Mouse (Mus musculus): ENCODE data around the gene Gucy1b2.

Gucy1b2 gene

DNA sequence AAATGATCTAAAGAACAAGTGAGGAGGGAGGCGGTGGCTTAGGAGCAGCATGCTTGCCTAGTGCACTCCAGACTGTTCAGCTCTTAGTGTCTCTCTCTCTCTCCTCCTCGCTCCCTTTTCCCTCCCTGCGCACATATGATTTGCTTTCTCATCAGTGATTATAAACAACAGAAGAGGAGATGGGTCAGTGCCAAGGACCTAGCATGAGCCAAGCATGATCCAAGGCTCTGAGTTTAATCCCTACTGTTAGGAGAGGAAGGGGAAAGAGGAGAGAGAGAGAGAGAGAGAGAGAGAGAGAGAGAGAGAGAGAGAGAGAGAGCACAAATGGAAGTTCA is 8.9 kb downstream of the Gucy1b2 start:
- in situ Hi-C loops (cut with MboI, MseI) = loop anchor here (5.0 kb wide), 3 partner anchors 35 to 870 kb away; no protein-coding TSS in a partner anchor

DNA sequence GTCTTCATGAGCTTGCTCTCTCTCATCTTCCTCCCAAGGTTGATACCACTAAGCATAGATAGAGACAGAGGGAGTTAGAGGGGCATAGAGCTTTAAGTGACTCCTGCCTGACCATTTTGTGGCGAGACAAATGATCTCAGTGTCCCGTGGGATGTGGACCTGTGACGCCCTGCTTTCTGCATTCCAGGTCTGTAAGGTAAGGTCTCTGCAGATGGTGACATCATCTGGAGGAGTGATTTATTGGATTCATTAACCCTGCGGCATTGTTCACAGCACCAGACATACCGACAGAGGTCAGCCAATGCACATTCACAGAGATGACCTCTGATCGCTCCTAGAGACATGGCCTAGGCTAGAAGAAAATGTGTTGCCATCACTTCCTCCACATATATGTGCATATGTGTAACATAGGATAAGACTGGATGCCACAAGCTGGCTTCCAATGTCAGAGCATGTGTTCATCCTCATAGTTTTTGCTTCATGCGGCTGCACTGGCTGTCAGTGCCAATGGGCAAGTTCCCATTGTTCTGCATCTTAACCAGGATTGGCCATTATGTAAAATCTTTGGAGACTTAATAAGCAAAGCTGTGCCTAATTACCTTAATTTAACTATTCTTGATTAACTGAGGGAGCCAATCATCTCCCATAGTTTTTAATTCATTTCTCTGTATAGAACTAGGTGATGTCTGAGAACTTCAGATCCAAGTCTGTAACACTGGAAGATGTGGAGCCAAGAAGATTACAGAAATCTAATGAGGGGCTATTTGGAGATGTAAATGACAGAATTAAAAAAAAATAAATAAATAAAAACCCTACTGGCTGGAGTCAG is 9.5 kb downstream of the Gucy1b2 start:
- in situ Hi-C loops (cut with MboI, MseI) = loop anchor here (5.0 kb wide), 3 partner anchors 34 to 869 kb away; no protein-coding TSS in a partner anchor

DNA sequence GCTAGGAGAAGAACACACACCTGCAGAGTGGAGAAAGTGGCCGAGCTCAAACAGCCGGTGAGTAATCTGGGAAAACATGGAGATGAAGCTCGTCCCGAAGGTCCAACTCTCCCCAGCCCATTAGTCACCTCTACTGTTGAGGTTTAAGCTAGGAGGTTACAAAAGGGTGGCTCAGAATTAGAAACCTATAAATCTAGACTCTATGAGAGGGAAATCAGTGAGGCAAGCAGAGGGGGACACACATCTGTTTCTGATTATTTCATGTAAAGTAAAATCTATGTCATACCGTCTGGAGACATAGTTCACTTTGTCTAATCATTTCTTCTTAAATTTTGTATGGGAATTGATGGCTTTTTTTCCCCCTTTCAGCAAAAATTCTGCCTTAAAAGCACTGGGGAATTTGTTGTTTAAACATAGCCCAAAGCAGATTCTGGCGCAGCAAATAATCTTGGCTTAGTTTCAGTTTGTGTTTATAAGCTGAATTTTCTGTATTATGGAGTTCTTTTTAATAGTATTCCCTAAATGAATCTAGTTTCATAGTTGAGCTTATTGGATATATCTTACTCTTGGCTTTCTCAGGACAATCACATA is 12.2 kb downstream of the Gucy1b2 start:
- in situ Hi-C loops (cut with MboI, MseI) = no loop called here

DNA sequence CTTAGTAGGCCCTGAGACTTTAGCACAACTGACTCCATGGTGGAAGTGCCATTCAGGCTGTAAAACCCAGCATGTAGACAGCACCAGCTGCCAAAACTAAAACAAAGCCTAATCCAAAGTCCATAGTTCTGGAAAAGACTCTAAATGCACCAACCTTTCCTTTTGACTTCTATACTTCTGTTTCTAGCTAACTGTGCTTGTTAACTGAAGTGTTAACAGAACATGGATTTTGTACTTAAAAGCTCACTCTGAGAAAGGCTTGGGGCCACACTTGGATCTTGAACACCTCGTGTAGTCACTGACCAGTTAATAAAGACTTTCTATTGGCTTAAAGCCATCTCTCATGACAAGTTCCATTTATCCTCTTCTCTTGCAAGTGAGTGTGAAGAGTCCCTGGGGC is 13.1 kb downstream of the Gucy1b2 start:
- in situ Hi-C loops (cut with MboI, MseI) = no loop called here

DNA sequence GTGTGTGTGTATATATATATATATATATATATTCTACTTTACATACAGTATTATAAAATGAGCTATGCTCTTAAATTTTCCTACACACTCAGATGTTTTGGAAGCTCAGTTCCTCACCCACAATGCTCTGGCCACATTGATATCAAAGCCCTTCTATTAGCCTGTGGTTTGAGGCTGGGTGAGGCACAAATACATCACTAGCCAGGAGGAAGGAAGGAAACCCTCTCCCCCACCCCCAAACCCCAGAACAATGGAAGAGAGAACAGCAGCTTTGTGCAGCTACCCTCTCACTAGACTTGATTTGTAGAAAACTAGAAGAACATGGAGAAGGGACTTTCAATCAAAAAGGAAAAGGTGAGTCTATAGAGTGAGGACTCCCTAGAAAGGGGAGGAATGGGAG is 16.1 kb downstream of the Gucy1b2 start:
- in situ Hi-C loops (cut with MboI, MseI) = no loop called here

DNA sequence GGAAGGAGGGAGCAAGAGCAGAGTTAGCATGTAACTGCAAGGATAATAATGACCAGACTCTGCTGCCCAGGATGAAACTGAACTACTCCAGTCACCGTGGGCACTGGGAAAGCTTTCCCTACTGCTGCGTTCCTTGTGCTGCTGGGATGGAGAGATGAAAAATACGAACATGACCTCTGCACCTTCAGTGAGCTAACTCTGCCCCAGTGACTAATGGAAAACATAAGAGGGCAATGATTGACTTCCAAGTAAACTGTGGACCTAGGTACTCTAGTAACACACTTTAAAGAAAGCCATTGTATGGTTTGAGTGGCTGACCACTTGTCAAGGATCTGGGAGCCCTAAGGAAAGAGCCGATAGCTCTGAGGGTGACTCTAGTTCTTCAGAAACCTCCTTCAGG is 17.9 kb downstream of the Gucy1b2 start:
- in situ Hi-C loops (cut with MboI, MseI) = no loop called here

DNA sequence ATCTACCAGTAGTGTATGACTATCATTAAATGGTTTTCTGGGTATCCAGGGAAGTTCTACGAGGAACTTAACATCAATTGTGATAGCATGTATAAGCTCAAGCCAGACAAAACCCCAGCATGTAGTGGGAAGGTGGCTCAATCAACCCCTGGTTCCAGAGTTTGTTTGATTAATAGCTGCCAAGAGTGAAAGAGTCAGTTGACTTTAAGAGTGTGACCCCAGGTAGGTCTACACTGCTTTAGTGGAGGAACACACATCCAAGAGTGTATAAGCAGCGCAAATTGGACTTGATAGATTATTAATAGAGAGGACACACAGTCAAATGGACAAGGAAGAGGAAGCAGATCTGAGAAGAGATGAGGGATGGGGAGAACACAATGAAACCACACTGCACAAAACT is 18.3 kb downstream of the Gucy1b2 start:
- in situ Hi-C loops (cut with MboI, MseI) = no loop called here

DNA sequence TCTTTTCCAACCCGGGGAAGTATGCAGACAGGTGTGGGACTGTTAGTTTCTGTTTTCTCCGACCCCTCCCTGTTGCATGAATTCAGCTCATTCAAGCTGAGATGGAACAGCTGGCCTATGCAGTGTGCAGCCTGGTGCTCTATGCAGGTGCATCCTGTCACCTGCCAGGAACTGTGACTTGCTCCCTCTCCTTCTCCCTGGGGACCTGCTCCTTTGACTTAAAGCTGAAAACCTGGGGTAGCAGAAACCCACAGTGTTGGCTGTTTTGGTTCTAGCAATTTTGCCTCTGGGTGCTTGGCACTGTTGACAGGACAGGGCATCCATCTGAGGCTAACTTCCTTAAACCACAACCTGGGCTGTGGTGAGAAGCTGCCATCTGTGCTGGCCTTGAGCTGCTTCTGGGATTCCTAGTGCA is 30.8 kb downstream of the Gucy1b2 start:
- in situ Hi-C loops (cut with MboI, MseI) = no loop called here

DNA sequence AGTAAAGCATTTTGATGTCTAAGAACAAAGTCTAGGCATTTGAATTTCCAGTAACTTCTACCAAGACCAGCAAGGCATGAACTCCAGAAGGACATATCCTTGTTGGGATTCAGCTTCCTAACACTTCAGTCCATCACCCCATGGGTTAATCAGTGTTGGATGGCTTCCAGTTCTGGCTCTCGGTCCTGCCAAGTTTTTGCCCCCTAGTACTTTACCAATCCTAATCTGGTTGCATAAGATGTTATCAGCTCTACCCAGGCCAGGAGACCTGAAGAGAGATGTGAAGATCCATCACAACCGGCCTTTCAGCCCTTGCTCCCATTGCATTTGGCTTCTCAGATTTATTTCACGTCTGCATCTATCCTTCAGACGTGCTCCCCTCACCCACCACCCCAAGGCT is 33.8 kb downstream of the Gucy1b2 start:
- in situ Hi-C loops (cut with MboI, MseI) = loop anchor here in 1 of 2 experiments (5.0 kb wide), 1 partner anchor 100 kb away; no protein-coding TSS in a partner anchor

DNA sequence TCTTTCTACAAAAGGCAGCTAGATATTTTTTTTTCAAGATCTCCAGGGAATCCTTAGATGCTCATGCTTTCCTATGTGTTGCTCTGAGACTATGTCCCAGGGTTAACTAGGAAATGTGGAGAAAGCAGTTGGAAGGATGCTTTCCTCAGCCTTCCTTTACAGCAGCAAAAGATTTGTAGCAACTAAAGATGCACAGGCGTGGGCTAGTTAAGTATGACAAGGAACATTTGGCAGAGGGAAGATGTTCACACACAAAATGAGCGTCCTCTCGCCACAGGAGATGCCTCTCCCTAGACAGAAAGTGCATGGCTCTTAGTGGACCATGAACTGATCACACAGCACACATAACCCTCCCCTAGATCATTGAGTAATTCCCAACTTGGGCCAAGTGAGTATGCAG is 38.6 kb downstream of the Gucy1b2 start:
- in situ Hi-C loops (cut with MboI, MseI) = no loop called here

DNA sequence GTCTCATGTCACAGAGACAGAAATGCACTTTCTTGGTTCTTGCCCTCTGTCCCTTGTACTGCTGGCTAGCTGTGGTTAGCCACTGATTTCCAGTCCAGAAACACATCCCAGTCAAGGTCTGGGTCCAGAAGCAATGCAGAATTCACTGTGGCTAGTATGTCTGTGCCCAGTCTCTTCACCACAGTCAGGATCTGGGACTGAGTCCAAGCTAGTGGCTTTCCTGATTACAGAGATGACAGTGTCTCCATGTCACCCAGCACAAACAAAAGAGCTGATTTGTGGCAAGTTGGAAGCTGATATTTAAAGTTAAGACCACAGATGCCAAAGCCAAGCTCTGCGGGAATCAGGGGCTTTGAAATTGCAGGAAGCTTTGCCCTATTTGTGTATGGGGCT is 39.4 kb downstream of the Gucy1b2 start:
- in situ Hi-C loops (cut with MboI, MseI) = no loop called here

DNA sequence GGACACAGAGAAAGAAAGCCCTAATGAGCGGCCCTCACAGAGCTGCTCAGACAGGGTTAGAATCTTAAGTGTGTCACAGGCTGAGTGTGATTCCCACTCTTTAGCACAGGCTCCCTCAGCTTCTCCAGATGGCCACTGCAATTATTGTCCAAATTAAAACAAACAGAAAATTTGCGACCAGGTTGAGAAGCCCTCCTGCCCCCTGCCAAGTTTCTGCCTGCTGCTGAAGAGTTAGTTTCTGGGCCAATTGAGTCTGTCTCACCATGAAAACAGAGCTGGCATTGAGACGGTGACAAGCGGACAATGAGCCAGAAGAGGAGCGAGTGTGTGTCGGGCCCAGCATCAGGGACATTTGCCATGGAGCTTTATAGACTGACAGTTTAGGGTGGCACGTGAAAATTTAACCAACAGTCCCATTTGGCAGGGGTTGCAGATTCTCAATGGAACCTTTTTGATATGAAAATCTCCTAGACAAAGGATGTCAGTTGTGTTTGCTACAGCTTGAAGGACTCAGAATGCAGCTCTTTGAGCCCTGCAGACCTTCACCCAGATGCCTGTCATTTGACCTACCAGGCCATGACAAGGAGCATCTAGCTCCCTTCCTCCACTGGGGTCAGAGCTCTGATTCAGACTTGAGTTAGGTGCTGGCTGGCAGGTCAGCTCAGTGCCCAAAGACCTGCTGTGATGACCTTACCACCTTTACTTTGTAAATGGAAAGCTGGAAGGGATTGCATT is 39.9 kb downstream of the Gucy1b2 start:
- in situ Hi-C loops (cut with MboI, MseI) = no loop called here

DNA sequence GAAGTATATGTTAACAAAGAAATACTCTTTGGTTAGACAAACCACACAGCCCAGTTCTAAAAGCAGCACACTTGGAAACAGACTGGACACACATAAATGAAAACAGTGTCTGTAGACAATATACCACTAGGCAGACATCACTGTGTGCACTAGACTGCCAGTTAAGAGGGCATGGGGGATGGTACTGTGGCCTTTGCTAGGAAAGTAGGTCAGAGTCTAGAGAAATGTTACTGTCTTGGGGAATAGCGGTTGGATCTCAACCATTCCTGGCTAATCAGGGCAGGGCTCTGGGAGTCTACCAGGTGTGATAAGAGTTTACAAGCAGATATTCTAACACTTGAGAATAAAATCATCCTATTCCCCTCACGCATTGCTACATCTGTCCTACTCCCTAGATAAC is 60.7 kb downstream of the Gucy1b2 start:
- in situ Hi-C loops (cut with MboI, MseI) = no loop called here

DNA sequence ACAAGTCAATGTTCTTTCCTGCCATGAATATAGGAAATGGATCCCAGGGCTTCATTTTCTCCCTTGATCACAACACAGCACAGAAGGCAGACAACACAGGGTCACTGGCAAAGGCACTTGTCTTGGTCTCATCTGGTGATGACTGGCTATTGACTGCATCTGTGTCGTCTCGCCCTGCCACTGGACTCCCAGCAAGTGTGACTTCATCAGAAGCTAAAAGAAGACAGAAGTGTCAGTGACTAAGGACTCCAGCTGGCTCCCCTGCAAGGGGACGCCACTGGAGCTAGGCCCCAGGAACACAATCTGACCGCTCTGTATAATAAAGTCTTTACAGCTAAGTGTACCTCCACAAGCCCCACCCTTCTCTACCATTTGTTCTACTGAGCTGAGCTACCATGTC is 63.3 kb downstream of the Gucy1b2 start:
- in situ Hi-C loops (cut with MboI, MseI) = no loop called here

DNA sequence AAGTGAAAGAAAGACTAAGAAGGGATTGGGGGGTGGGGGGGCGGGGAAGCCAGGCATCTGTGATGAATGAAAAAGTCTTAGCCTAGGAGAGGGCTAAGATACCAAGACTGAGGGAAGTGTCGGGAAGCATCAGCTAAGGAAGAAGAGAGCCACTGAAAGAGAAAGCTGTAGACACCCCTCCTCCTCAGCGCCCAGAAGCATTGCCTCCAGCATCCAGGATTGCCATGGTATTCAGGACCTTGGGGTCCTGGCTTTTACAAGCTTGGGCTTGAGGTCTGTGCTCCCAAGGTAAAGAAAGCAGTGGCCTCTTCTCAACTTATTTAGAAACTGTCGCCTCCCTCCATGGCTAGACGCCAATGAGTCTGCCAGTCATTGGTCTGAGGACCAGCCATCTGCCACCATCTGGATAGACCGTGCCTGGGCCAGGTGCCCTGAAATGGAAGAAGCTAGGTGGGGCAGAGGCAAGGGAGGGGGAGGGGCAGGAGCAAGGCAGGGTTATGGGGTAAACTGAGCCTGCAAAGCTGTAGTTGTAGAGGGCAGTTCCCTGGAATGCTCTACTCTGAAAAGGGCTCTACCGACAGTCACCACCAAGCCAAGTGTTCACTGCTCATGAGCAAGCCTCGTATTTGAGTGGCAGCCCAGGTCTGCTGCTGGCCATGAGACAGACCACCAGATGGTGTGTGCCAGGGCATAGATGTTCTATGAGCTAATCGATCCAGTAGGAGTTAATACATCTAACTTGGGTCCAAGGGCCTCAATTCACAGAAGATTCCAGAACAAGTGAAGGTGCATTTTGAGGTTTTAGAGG is 66.2 kb downstream of the Gucy1b2 start:
- in situ Hi-C loops (cut with MboI, MseI) = no loop called here

DNA sequence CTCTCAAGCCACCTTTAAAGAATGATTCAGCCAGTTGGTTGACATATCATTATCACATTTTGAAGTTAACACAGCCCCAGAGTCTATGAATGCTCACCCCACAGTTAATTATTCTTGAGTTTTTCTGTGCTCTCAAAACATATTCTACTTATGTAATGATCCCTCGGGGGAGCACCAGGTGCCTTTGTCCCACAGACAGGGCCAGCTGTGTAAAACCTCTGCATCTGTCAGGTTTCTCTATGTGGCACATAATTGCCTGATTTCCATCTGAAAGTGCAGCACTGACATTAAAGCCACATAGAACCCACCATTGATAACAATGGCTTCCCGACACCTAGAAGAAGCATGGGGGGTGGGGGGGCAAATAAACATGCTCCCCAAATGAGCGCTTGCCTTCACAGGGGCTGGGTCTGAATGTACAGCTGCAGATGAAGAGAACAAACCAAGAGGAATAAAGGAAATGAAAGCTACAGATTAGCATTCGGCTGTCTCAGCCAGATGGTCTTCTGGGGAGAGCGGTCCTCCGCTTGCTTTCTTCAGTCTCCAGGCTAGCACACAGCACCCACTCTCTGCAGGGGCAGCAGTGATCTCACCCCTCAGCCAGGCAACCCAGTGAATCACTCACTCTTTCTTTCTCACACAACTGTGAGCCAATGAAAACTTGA is 66.9 kb downstream of the Gucy1b2 start:
- in situ Hi-C loops (cut with MboI, MseI) = no loop called here

DNA sequence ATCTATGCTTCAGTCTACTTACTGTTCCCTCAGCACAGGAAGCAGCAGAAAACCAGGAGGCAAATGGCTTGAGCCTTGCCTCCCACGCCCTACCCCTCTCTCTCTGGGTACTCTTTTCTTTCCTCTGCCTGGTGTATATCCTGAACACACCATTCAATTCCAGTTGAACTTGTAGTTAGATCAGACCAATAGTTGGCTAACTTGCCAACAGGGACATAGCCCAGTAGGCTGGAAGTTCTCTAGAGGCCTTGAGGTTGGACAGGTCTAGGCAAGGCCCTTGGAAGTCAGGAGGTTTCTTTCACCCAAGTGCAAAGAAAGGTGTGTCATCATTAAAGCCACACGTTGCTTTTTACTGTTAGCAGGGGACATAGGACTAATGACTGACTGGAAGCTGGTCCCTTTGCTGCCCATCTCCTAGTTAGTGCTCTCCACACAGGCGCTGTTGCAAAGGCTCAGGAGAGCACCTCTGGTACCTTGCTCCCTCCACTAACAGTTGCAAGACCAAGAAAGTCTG is 72.2 kb downstream of the Gucy1b2 start:
- in situ Hi-C loops (cut with MboI, MseI) = no loop called here

DNA sequence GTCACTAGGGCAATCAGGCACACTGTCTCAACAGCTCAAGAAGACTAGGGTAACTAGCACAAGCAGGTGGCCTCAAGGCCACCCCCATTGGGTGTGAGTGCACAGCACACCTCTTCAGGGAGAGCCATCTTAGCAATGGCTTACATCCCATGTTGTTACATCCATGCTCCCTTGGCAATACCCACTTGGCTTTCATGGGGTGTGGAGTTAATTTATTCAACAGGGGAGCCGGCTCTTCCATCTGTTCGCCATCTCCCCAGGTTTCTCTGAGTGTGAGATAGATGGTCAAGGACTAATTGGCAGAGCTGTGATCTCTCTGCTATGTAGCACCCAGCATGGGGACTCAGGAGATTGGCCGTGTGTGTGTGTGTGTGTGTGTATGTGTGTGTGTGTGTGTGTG is 73.0 kb downstream of the Gucy1b2 start:
- in situ Hi-C loops (cut with MboI, MseI) = no loop called here

DNA sequence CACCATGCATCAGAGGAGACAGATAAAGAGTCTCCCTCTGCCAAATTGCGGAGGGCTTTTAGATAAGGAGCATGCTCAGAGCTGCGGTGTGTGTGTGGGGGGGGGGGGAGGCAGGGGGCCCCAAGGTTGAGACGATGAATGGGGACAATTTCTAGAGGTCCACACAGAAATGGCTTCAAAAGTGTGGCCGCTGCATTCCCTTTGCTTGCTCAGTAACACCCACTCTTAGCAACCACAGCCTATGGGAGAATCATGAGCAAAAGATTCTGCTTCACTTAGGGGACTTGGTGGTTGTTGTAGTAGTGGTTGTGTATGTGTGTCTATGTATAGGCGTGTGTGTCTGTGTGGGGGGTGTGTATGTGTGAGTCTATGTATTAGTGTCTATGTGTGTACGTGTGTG is 75.5 kb downstream of the Gucy1b2 start:
- in situ Hi-C loops (cut with MboI, MseI) = no loop called here

DNA sequence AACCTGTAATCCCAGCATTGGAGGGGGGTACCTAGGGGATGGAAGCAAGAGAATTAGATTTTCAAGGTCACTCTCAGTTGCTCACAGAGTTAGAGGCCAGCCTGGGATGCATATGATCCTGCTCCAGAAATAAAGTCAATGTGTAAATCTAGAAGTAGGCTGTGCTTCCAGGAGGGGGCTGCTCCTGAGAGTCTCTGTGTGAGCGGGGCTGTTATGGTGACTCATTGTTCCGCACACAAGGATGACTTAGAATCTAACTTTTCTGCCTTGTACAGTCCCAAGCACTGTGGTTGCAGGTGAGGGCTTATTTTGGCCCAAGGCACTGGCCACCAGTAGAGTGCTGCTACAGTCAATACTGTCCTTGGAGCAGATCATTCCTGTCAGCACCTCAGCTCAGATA is 76.7 kb downstream of the Gucy1b2 start:
- in situ Hi-C loops (cut with MboI, MseI) = no loop called here

DNA sequence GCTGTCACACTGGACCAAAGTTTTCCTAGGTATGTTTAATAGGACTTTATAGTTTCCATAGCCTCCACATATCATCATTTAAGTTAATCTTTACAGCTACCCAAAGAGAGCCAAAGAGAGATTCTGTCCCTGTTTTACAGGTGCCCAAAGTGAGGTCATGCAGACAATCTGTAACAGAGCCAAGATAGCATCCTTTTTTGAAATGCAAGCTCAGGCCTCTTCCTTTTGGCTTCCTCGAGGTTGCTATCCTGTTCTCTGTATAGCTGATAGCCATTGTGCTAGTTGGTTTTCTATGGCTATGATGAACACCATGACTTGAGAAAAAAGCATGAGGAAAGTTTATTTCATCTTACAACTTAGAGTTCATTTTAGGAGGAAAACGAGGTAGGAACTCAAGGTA is 80.0 kb downstream of the Gucy1b2 start:
- in situ Hi-C loops (cut with MboI, MseI) = no loop called here
